Mouse (Mus musculus): ENCODE data around the gene Olfr462.
"Not testable (repeated sequence)": the region's sequence is repeated elsewhere in the genome, so short reads cannot be mapped to it uniquely, and the experiment has no call there.

The Olfr462 gene

DNA sequence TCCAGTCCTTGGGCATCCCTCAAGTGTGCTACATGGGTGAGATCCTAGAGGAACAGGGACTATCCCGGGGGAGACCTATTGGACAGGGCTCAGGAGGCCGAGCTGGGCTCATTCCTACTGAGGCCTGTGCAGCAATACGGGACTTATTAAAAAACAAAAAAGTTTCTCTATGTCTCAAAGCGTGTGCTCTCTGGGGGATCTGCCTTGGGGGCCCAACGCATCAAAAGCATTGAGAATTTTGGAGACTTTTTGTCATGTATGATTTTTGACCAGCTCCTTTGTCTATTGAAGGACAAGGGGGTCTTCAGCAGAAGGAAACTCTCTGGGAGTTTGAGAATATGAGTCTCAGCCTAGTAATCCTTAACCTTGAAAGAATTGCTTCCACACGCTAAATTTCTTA is at the start of gene Olfr462:
TSS of gene Olfr462 (minus strand) at position 101 of the 400 bp plus-strand sequence.
- no peak for DNase-seq (ENCODE audit: extremely low spot score)

DNA sequence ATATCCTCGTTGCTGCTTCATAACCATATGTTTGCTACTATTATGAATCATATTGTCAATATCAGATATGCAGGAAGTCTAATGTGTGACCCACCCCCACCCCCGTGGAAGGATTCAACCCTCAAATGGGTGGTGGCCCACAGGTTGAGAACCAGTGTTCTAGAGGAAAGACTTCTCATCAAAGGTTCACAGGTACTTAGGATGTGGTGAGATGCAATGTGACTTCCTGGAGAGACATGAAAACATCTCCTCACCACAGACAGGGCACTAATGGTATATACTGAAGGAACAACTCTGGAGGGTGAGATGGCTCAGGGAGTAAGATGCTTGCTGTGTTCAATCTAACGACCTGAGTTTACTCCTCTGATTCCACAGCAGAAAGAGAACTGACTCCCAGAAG is 43.4 kb upstream of the Olfr462 start:
- DNase-seq (ENCODE audit: extremely low spot score), result no peak

DNA sequence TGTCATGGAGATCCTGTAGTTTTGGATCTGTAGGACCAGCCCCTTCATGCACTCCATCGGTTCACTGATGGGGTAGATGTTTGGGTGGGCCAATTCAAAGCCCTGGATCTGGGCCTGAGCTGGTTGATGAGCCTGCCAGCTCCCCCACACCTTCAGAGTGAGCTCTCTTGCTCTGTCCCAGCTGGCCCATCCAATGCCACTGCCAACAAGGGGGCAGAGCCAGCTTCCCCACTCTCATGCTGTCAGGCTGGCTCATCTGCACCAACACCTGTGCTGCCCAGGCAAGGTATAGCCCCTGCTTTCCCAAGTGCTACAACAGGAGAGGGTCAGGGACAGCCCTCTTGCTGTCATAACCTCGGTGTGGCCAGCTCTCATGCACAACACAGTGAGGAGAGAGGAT is 41.7 kb upstream of the Olfr462 start:
- no peak for DNase-seq (ENCODE audit: extremely low spot score)

DNA sequence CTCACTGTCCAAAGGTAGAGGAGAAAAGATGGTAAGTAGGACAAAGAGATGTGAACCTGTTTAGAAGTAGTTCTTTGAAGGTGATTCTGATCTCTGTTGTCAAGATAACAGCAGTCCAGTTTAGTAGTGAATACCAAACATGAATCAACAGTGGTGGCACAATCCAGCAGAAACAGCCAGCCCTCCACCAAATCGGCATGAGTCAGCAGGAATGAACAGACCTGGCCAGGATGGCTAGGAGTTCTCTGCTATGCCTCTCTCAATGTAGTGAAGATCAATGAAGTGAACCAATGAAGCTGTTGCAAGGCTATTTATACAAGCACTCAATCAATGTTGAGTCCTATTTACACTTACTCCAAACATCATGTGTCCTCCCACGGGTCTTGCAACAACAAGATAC is 38.3 kb upstream of the Olfr462 start:
- DNase-seq (ENCODE audit: extremely low spot score), result no peak

DNA sequence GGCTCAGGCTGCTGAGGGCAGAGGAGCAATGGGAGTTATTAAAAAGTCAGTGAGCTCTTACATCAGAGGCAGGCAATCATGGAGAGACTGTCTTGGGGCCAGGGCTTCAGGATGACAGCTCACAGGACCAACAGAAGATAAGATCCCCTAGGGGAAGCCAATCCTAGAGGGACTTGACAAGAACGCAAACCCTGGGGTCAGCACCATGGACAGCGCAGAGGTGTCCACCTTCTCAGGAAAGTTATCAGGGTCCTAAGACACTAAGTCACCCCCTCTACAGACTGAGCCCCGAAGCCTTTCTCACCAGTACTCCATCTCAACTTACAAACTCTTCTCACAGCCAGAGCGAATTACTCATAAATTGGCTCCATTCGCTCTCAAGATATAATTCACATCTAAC is 28.9 kb upstream of the Olfr462 start, which contains the start of gene Olfr464:
TSS of gene Olfr464 (minus strand) at position 2 of the 400 bp plus-strand sequence.
- peak; percentile 49 for DNase-seq (ENCODE audit: extremely low spot score)

DNA sequence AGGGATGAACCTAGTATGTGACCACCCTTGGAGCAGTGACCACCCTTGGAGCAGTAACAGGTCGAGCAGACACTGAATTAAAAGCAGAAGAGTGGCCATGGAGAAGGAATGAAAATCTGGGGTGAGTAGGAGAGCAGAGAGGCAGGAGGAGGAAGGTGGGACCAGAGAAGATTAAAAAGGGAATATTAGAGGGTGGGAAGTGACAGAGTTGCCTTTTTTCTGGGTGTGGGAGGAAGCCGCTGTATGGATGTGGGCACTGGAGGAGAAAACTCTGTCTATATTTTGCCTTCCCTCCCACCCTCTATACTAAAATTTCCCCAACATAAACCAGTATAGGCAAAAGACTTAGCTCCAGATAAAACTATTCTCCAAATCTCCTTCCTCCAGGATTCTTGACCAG is 28.2 kb upstream of the Olfr462 start:
- no peak for DNase-seq (ENCODE audit: extremely low spot score)

DNA sequence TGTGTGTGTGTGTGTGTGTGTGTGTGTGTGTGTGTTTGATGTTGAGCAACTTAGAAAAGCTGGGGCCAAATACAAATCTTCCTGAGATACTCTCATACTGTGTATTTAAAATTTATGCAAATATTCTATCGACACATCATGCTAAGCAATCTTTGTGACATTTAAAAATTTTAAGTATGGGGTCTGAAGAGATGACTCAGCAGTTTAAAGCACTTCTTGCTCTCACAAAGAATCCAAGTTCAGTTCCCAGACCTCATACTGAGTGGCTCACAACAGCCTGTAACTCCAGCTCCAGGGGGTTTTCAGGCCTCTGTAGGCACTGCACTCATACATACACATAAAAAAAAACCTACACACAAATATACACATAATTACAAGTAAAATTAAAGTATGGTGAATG is 23.9 kb upstream of the Olfr462 start:
- DNase-seq (ENCODE audit: extremely low spot score), result no peak

DNA sequence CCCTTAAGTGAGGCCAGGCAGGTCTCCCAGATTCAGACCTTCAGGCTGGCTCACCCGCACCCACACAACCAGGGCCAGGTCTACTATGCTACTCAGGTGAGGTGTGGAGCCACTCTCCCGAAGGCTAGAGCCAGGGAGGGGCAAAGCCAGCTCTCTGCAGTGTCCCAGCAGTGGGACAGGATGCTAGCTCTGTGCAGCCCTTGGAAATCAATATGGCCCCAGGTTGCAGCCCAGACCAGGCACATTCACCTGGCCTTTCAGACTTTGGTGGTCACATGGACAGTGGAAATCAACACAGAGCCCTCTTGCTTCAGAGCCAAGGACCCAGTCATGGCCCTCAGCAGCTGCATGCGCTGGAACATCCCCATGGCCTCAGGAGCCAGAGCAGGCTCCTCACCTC is 12.3 kb upstream of the Olfr462 start:
- DNase-seq (ENCODE audit: extremely low spot score), result no peak

DNA sequence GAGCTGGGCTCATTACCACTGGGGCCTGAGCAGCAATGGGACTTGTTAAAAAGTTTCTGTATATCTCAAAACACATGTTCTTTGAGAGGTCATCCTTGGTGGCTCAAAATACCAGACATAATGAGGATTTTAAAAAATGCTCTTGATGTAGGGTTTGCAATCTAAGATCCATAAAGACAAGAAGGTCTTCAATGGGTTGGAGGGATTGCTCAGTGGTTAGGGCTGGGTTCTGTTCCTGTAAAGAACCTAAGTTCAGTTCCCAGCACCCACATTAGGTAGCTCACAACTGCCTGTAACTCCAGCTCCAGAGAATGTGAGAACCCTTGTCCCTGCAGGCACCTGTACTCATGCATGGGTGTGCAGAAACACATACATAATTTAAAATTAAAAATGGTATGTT is 5.2 kb upstream of the Olfr462 start, which contains the start of gene Olfr463:
TSS of gene Olfr463 (minus strand) at position 101 of the 400 bp plus-strand sequence.
- no peak for DNase-seq (ENCODE audit: extremely low spot score)

DNA sequence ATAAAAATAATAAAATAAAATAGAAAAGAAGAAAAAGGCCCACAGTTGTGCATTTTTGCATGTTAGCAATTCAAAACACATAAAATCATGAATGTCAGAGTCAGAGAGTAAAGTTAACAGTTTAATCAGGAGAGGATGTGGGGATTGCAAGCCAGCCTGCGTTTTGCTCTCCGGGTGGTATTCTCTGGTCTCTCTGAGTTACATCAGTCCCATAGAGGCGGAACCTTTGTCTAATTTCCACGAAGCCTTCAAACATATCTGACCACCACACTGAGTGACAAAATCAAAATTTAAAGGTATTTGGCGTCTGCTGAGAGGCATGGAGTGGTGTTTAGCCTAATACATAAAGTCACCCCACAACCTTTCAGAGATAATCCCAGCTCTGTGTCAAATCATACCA is 7.2 kb downstream of the Olfr462 start:
- DNase-seq (ENCODE audit: extremely low spot score), result no peak

DNA sequence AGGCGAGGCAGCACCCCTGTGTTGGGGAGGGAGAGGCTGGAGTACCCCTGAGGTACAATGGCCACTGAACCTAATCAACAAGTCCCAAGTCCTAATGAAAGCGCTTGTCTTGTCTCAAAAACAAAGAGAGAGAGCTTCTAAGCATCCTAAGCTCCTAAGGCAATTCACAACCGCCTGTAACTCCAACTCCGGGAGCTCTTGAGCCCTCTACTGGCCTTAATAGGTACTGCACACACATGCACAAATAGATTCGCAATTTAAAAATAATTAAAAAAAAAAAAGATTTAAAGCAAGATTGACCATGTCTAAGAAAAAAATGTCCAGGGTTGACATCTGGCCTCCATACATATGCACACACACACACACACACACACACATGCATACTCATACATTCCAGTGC is 8.6 kb downstream of the Olfr462 start:
- peak; percentile 20 for DNase-seq (ENCODE audit: extremely low spot score)

DNA sequence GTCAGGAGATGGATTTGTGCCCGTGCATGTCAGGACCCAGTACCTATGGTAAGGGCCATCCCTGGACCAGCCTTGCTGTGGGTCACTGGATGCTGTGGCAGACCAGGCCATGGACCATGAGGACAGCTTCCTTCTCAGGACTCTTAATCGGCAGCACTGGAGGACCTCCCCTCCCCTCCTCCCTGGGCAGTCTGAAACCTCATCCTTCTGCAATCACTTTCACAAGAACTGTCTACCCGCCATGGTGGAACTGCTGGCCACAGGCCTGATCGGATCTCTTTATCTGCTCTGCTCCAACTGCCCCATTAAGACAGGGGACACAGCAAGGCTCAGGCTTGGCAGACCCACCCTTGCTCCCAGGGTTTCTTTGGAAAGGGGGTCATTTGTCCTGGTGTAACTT is 10.4 kb downstream of the Olfr462 start:
- DNase-seq (ENCODE audit: extremely low spot score), result no peak

DNA sequence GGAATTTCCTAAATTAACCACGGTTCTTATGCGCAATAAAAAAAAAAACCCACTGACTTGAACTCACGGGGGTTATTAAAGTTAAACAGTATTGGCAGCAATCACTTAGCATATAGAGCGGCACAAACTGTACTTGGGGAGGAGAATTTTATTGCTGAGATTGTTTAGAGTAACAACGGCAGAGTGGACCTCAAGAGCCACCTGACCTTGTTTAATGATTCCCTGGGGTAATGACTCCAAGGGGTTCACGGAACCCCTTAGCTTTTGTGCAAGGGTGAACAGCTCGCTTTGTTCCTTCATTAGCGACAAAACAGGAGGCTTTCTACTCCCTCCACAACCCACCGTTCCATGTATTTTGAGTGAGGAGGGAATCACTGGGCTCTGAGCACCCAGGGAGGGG is 12.2 kb downstream of the Olfr462 start:
- no peak for DNase-seq (ENCODE audit: extremely low spot score)

DNA sequence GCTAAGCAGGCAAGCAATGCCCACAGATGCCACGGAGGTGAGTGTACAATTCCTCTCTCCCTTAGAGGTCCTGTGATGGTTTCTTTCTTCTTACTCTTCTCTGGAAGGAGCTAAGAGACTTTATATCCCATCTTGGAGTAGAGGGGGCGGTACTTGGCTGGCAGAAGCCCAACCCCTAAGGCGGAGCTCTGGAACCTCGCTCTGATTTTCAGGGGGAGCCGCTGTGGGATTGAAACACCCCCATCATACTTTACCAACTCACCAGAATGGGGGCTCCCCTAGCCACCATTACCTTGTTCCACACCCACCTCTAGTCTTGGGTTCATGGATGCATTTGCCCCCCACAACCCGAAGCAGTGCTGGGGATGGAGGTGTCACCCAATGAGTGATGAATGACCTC is 16.6 kb downstream of the Olfr462 start, which contains the start of gene Epx:
TSS of gene Epx (minus strand) at position 101 of the 400 bp plus-strand sequence.
- DNase-seq (ENCODE audit: extremely low spot score), result no peak

DNA sequence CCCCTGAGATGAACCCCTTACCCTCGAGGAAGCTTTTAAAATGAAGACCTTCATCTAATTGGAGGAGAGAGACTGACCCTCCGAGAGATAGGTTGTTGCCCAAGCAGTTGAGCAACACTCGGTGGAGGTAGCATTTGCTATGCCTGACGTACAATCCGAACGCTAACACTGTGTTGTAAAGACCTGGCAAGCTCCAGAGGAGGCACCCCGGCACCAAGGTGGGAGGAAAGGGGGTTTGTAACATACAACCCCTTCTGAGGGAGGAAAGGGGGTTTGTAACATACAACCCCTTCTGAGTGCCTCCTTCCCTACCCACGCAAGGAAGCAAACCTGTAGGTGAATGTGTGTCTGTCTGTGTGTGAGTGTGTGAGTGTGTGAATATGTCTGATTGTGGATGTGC is 20.3 kb downstream of the Olfr462 start:
- no peak for DNase-seq (ENCODE audit: extremely low spot score)

DNA sequence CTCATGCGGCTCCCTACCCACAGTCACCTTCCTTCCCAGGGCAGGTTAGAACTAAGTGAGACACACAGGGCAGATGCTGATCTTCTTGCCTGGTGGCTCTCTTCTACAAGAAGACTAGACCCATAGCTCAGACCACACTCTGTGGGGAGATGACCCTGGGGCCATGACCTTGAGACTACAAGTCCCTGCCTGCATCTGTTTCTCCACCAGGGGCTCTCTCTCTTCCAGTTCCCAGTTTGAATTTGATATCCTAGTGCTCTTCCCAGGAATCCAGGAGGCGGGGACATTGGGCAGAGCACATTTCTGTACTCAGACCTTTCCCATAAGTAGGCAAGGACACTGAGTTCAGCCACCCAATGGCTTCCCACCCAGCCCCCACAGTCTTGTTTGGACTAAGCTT is 22.0 kb downstream of the Olfr462 start:
- no peak for DNase-seq (ENCODE audit: extremely low spot score)

DNA sequence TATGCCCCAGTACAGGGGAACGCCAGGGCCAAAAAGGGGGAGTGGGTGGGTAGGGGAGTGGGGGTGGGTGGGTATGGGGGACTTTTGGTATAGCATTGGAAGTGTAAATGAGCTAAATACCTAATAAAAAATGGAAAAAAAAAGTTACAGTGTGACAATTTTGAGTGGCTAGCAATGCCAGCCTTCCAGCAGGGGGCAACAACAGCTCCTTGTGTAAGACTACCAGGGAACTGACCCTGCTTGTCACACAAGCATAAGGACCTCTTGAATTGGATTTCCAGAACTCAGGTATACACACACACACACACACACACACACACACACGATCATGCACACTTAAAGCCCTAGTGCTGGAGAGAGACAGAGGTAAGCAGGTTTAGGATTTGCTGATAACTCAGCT is 25.2 kb downstream of the Olfr462 start:
- not testable (repeated sequence) for DNase-seq (ENCODE audit: extremely low spot score)

DNA sequence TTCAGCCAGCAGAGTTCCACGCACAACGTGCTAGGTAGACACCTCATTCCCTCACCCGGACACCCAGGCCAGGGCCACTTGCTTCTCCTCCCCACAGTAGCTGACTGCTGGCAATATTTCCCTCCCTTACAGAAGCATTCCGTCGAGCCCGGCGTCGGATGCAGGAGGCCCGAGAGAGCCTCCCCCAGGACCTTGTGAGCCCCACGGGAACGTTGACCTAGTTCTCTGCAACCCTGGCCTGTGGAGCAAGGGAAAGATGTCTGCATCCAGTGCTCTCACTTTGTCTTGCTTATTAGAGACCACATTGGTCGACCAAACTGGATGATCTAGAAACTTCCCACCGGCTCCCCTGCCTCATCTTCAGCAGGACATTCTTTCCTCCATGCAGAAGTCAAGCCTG is 29.3 kb downstream of the Olfr462 start:
- DNase-seq (ENCODE audit: extremely low spot score), result no peak

DNA sequence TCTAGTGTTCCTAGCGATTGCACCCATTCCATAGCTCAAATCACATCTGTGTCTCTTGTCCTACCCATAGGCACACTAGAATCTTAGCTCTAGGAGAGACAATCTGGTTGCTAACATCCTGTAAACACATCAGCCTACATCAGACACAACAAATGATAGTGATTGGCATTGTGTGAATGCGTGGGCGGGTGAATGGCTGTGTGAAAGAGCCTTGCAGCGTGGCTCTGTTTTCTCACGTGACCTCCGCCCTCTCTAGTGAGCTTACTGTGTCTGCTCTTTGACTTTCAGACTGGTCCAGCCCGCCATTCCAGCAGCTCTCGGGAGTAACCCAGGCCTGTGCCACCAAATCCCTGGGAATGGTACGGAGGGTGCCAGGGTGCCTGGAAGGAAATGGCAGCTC is 31.6 kb downstream of the Olfr462 start:
- no peak for DNase-seq (ENCODE audit: extremely low spot score)

DNA sequence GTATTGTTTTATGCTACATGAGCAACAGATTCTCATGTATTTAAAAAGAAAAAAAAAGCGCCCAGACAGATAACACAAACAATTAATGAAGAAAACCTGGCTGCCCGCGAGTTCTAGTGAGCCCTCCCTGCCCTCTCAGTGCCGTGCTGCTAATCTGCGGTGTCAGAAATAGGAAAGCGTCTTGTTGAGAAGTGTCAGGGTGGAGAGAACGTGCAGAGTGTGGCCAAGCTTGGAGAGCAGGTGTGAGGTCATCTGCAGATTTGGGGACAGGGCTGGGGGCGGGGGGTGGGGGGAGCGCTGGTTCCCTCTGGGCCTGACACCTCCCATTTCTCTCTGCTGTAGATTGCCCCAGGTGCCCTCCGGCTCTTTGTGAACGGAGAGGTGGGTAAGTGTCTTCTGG is 32.8 kb downstream of the Olfr462 start:
- no peak for DNase-seq (ENCODE audit: extremely low spot score)

DNA sequence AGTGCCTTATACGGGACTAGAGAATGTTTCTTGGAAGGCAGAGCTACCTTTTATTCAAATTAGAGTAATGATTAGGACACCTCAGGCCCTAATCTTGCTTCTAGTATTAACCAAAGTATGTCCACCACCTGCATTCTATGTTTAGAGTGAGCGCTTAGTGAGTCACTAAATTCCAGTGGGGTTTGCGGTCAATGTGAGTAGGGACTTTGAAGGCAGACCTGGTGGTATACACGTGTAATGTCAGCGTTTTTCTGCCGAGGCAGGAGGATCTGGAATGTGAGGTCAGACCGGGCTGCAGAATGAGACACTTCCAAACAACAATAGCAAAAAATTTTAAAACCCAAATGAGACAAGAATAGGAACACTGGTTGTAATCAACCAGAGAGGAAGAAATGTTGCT is 37.5 kb downstream of the Olfr462 start:
- no peak for DNase-seq (ENCODE audit: extremely low spot score)

DNA sequence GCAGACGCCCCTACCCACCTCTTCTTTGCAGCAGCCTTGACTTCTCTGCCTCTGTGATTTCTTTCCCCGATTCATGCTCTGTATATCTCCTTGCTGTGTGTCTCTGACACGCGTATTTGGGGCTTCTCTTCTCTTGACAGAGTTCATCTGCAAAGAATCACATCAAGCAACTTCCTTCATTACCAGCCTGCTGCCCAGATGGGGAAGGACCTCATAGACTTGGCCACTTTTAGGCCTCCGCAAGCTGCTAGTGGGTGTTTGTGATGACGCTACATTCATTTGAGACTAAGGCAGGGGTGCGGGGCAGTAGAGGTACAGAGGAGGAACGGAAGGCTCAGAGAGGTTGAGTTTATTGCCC is 38.5 kb downstream of the Olfr462 start:
- DNase-seq (ENCODE audit: extremely low spot score), result no peak

DNA sequence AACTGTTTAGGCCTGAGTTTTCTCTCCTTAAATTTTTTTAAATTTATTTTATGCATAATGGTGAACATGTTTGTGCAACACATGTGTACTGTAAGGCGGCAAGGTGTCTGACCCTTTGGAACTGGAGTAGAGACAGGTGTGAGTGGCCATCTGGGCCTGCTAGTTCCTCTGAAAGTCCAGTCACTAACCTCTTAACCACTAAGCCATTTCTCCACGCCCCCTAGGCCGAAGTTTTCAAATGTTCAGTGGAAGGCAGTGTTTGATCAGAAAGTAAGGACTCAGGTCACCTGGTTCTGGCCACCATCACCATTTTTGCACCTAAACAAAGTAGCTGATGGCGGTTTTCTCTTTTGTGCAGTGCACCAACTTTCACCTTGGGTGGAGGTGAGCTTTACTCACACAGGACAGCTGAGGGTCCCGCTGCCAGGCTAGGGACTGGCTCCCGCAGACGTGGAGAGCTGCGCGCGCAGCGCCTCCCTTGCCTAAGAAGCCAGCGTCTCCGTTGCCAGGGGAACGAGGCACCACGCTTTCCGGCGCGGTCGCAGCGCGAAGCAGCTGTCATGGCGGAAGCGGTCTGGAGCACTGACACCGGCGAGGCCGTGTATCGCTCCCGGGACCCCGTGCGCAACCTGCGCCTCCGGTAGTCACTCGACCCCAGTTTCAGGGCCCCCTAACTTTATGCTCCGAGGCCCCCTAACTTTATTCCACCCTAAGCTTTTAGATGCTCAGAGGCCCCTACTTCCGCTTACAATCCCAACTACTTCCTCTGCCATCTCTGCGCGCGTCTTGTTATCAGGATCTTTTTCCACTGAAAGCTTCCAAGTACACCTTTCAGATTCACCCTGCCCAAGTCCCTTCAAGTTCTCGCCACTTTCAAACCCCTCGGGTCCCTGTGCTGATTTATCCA is 39.1 kb downstream of the Olfr462 start, which contains the start of gene Mks1:
TSS of gene Mks1 (plus strand) at position 526 of the 907 bp plus-strand sequence.
- peak; percentile 90 for DNase-seq (ENCODE audit: extremely low spot score)

DNA sequence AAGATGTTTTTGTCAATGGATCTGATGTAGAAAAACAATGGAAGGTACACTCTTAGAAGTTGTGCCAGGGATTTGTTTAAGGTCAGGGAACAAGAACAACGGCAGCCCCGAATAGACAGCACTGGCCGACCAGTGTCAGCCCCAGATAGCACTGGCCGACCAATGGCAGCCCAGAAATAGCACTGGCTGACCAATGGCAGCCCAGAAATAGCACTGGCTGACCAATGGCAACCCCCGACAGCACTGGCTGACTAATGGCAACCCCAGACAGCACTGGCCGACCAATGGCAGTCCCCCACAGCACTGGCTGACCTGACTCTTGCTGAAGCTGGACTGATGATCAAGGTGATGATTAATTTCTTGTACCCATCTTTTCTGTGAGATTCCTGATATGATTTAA is 44.2 kb downstream of the Olfr462 start:
- DNase-seq (ENCODE audit: extremely low spot score), result peak; percentile 16

Measured in embryo, embryonic 9.5 days (tissue).